1 mouse cellular context compared by ENCODE assay signal in the genomic region with DNA sequence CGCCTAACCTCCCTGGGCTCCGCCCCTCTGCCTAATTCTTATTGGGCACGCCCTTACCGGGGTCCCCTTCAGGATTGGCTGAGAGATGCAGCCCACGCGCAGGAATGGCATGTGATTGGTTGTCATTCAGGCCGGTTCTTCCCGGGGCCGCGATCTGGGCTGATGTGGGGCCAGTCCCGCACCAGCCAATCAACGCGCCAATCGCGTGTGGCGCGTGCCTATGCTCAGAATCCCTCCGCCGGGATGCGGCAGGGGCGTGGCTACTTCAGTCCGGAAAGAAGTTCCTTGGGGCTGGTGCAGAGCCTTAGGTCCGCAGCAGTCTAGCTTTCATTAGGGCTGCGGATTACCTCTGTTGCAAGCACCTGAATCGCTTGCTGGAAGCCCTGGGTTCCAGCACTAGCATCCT.
TF ChIP-seq lines count a peak whose summit lies in the region.

No protein-coding gene starts in this region.

TF ChIP-seq in MEL, 35 proteins besides CTCF, POLR2A, EP300 and RAD21 (continued from another document):
- peak; percentile 80 for TF ChIP-seq USF1 (IDR thresholded peaks at IDR 0.05; ENCODE audit: low read depth, low read length)
- no peak for TF ChIP-seq GABPA (IDR thresholded peaks at IDR 0.05; ENCODE audit: low read depth, low read length)
- peak; percentile 59; the same call in 1 of the 2 replicates for TF ChIP-seq POLR2AphosphoS2 (IDR thresholded peaks at IDR 0.05; ENCODE audit: low read length)
- peak; percentile 64; the same call in 1 of the 2 replicates for TF ChIP-seq NRF1 (IDR thresholded peaks at IDR 0.05; ENCODE audit: insufficient read depth, low read depth, low read length, poor library complexity, severe bottlenecking)
- peak; percentile 89 for TF ChIP-seq KAT2A (conservative IDR thresholded peaks at IDR 0.05; ENCODE audit: low read depth, low read length)
- no peak for TF ChIP-seq CHD1 (IDR thresholded peaks at IDR 0.05; ENCODE audit: low read depth, low read length)
- no peak for TF ChIP-seq USF2 (IDR thresholded peaks at IDR 0.05; ENCODE audit: borderline replicate concordance in 1 of 2, insufficient read depth in 1 of 2, low read depth in 1 of 2, low read length in 2 of 2)
- TF ChIP-seq GATA1 (IDR thresholded peaks at IDR 0.05; ENCODE audit: low read depth, low read length): no peak
- peak; percentile 58; the same call in 1 of the 2 replicates for TF ChIP-seq ETS1 (IDR thresholded peaks at IDR 0.05; ENCODE audit: low read depth, low read length)
- no peak for TF ChIP-seq ZNF384 (IDR thresholded peaks at IDR 0.05; ENCODE audit: low read depth, low read length)
- TF ChIP-seq TAL1 (IDR thresholded peaks at IDR 0.05; ENCODE audit: low read length): no peak
- peak; percentile 87 for TF ChIP-seq NELFE (IDR thresholded peaks at IDR 0.05; ENCODE audit: low read depth, low read length)
- peak; percentile 70; the same call in 1 of the 2 replicates for TF ChIP-seq MYC (IDR thresholded peaks at IDR 0.05; ENCODE audit: low read depth, low read length)
- TF ChIP-seq ZKSCAN1 (IDR thresholded peaks at IDR 0.05; ENCODE audit: low read depth, low read length): no peak; the same call in 1 of the 2 replicates
- TF ChIP-seq E2F4 (IDR thresholded peaks at IDR 0.05; ENCODE audit: borderline replicate concordance, low read depth, low read length): 0 out of 2 replicates have a peak, but pooled peaks have one; percentile 77
- TF ChIP-seq SMC3 (IDR thresholded peaks at IDR 0.05; ENCODE audit: low read depth, low read length): no peak
- TF ChIP-seq JUND (IDR thresholded peaks at IDR 0.05; ENCODE audit: low read depth, low read length): no peak
- no peak for TF ChIP-seq MYB (IDR thresholded peaks at IDR 0.05; ENCODE audit: low read depth, low read length)
- TF ChIP-seq POLR2AphosphoS5 (IDR thresholded peaks at IDR 0.05; ENCODE audit: borderline replicate concordance, low read depth, low read length): no peak
- peak; percentile 78 for TF ChIP-seq HCFC1 (IDR thresholded peaks at IDR 0.05; ENCODE audit: low read depth, low read length)
- peak; percentile 92 for TF ChIP-seq ZMIZ1 (IDR thresholded peaks at IDR 0.05; ENCODE audit: low read depth, low read length)
- peak; percentile 90 for TF ChIP-seq TCF12 (IDR thresholded peaks at IDR 0.05; ENCODE audit: low read depth, low read length)
- peak; percentile 92 for TF ChIP-seq MXI1 (IDR thresholded peaks at IDR 0.05; ENCODE audit: low read depth, low read length)
- no peak for TF ChIP-seq MAFK (IDR thresholded peaks at IDR 0.05; ENCODE audit: borderline replicate concordance, low read depth, low read length)
- peak; percentile 89 for TF ChIP-seq TBP (IDR thresholded peaks at IDR 0.05; ENCODE audit: low read depth, low read length)
